Mouse (Mus musculus): ENCODE measurements around the gene Atp6v1g2.
A peak's percentile ranks its signal among the peaks of the same experiment; 100 is the strongest.

Atp6v1g2 gene

GRCm38 (mm10) chr17:35236996-35237395, 3.5 kb downstream of the Atp6v1g2 start:
- DNase-seq (ENCODE audit: extremely low spot score, low read depth, low spot score), result no peak

GRCm38 (mm10) chr17:35237504-35237903, 4.0 kb downstream of the Atp6v1g2 start:
- DNase-seq (ENCODE audit: extremely low spot score, low read depth, low spot score), result no peak

GRCm38 (mm10) chr17:35239700-35240099, 6.2 kb downstream of the Atp6v1g2 start:
- DNase-seq (ENCODE audit: extremely low spot score, low read depth, low spot score), result no peak

GRCm38 (mm10) chr17:35240384-35241304, 7.2 kb downstream of the Atp6v1g2 start:
- no peak for DNase-seq (ENCODE audit: extremely low spot score, low read depth, low spot score)

GRCm38 (mm10) chr17:35241305-35242014, 8.0 kb downstream of the Atp6v1g2 start, which contains the start of gene Ddx39b:
TSS of gene Ddx39b (plus strand) at chr17:35241746.
- DNase-seq (ENCODE audit: extremely low spot score, low read depth, low spot score), result peak; percentile 89

GRCm38 (mm10) chr17:35242015-35242941, 8.8 kb downstream of the Atp6v1g2 start:
- no peak for DNase-seq (ENCODE audit: extremely low spot score, low read depth, low spot score)

- DNase-seq (ENCODE audit: extremely low spot score, low read depth, low spot score), result no peak
These were observed 9.6 kb downstream of the Atp6v1g2 start for GRCm38 (mm10) chr17:35243086-35243485.

GRCm38 (mm10) chr17:35244999-35245398, 11.5 kb downstream of the Atp6v1g2 start:
- no peak for DNase-seq (ENCODE audit: extremely low spot score, low read depth, low spot score)

GRCm38 (mm10) chr17:35245731-35246623, 12.5 kb downstream of the Atp6v1g2 start:
- DNase-seq (ENCODE audit: extremely low spot score, low read depth, low spot score), result no peak

GRCm38 (mm10) chr17:35247144-35247543, 13.7 kb downstream of the Atp6v1g2 start:
- no peak for DNase-seq (ENCODE audit: extremely low spot score, low read depth, low spot score)

- DNase-seq (ENCODE audit: extremely low spot score, low read depth, low spot score), result no peak
These were observed 15.5 kb downstream of the Atp6v1g2 start for GRCm38 (mm10) chr17:35248986-35249385.

GRCm38 (mm10) chr17:35249451-35250197, 16.2 kb downstream of the Atp6v1g2 start:
- no peak for DNase-seq (ENCODE audit: extremely low spot score, low read depth, low spot score)

- DNase-seq (ENCODE audit: extremely low spot score, low read depth, low spot score), result no peak
These were observed 17.1 kb downstream of the Atp6v1g2 start for GRCm38 (mm10) chr17:35250348-35251120.

- DNase-seq (ENCODE audit: extremely low spot score, low read depth, low spot score), result no peak
These were observed 17.8 kb downstream of the Atp6v1g2 start for GRCm38 (mm10) chr17:35251162-35251719.

GRCm38 (mm10) chr17:35251981-35252380, 18.5 kb downstream of the Atp6v1g2 start:
- no peak for DNase-seq (ENCODE audit: extremely low spot score, low read depth, low spot score)

GRCm38 (mm10) chr17:35252619-35253292, 19.3 kb downstream of the Atp6v1g2 start:
- DNase-seq (ENCODE audit: extremely low spot score, low read depth, low spot score), result no peak

GRCm38 (mm10) chr17:35253293-35254093, 20.0 kb downstream of the Atp6v1g2 start:
- no peak for DNase-seq (ENCODE audit: extremely low spot score, low read depth, low spot score)
